Mouse (Mus musculus) brain, adult 2 months (tissue): ENCODE measurements around the gene Olfr1116.
"Not testable (repeated sequence)": the region's sequence is repeated elsewhere in the genome, so short reads cannot be mapped to it uniquely, and the experiment has no call there.

Experiments used
- DNase-seq: peaks from one replicate; pipeline ENCODE4 v3.0.0; 2011; ENCODE audit warnings: low read depth, low spot score

The Olfr1116 gene

GRCm38 (mm10) chr2:87267234-87267633 lies at the start of gene Olfr1116:
Olfr1116 (plus strand) TSS chr2:87267534.
- DNase-seq: no peak

GRCm38 (mm10) chr2:87247713-87248112 lies 19.6 kb upstream of the Olfr1116 start, which contains the start of gene Olfr1115:
Olfr1115 (plus strand) TSS chr2:87248013.
- no peak for DNase-seq

GRCm38 (mm10) chr2:87293977-87294376 lies 26.6 kb downstream of the Olfr1116 start:
- not testable (repeated sequence) for DNase-seq

- no peak for DNase-seq
These were observed 39.9 kb downstream of the Olfr1116 start, which contains the start of gene Olfr1118 for GRCm38 (mm10) chr2:87307281-87307680. Olfr1118 (plus strand) TSS chr2:87307581.
